Mouse (Mus musculus) liver, adult 2 months (tissue): ENCODE results near the gene Zfp986. TPM values are rescaled to one million over a fixed set of nuclear protein-coding genes. Genes with fewer than 3 reads are reported as not detected.
"Not testable (repeated sequence)": the region's sequence is repeated elsewhere in the genome, so short reads cannot be mapped to it uniquely, and the experiment has no call there.

Source experiments
- DNase-seq: peaks from one replicate; pipeline ENCODE4 v3.0.0-alpha.2; 2011; ENCODE audit warnings: low read depth, low spot score; ENCODE audit errors: extremely low read depth
- H3K27ac ChIP-seq: fragments of 200-500 bp; replicated peaks from 2 replicates; pipeline ENCODE4 v1.5.1; 2012; ENCODE audit warnings: low read depth, mild to moderate bottlenecking, control low read depth, inconsistent platforms, low read length; ENCODE audit not compliant: insufficient read depth
- H3K27me3 ChIP-seq: fragments of 200-500 bp; 2 replicates; pipeline ENCODE4 v1.6.1; 2012; ENCODE audit warnings: mild to moderate bottlenecking, moderate library complexity, low read length, inconsistent platforms; ENCODE audit not compliant: control insufficient read depth, insufficient read depth
- H3K36me3 ChIP-seq: fragments of 200-500 bp; 2 replicates; pipeline ENCODE4 v1.6.1; 2012; ENCODE audit warnings: low read length, inconsistent platforms; ENCODE audit not compliant: control insufficient read depth, insufficient read depth
- H3K4me1 ChIP-seq: fragments of 200-500 bp; 2 replicates; pipeline ENCODE4 v1.6.1; 2011; ENCODE audit warnings: low read length; ENCODE audit not compliant: control insufficient read depth, insufficient read depth
- H3K4me3 ChIP-seq: fragments of 200-500 bp; 2 replicates; pipeline ENCODE4 v1.5.1; 2011; ENCODE audit warnings: low read depth, mild to moderate bottlenecking, control low read depth, low read length, moderate library complexity; ENCODE audit not compliant: insufficient read depth
- H3K79me2 ChIP-seq: fragments of 200-500 bp; 2 replicates; pipeline ENCODE4 v1.6.1; 2012; ENCODE audit warnings: inconsistent platforms, mild to moderate bottlenecking, low read length, moderate library complexity; ENCODE audit not compliant: control insufficient read depth, insufficient read depth
- H3K9ac ChIP-seq: fragments of 200-500 bp; 2 replicates; pipeline ENCODE4 v1.6.1; 2012; ENCODE audit warnings: low read depth, mild to moderate bottlenecking, control low read depth, inconsistent platforms, low read length
- WGBS: fragments of 180-500 bp; shearing (Covaris S2); methylation state at CpG from one replicate; pipeline ENCODE4 v1.1.7; 2018; 5-methylcytosine and 5-hydroxymethylcytosine counted together
- polyA plus RNA-seq: library from polyadenylated mRNA; depleted of rRNA; stranded (reverse); fragments of >200 nt; gene quantifications from 2 replicates; pipeline ENCODE4 v1.2.3, GENCODE M21; 2012; rRNA removed
- total RNA-seq: library from RNA; depleted of rRNA; stranded (reverse); fragments of >200 nt; gene quantifications from 2 replicates; pipeline ENCODE4 v1.2.3, GENCODE M21; 2014; rRNA removed

Zfp986 gene
- not detected in 2 replicates for total RNA-seq
- polyA plus RNA-seq, result not detected in 2 replicates

GRCm38 (mm10) chr4:145868494-145868893 is at the start of gene Zfp986:
Gene Zfp986, plus strand, starts transcription at chr4:145868794.
- not testable (repeated sequence) for H3K9ac ChIP-seq, H3K79me2 ChIP-seq, H3K27ac ChIP-seq, H3K4me1 ChIP-seq, H3K4me3 ChIP-seq, H3K27me3 ChIP-seq, DNase-seq, H3K36me3 ChIP-seq
- WGBS, result 64% methylated on average over 3 of the region's 3 CpGs

GRCm38 (mm10) chr4:145819946-145820345 is 48.6 kb upstream of the Zfp986 start:
- not testable (repeated sequence) for H3K4me3 ChIP-seq, DNase-seq, H3K9ac ChIP-seq, H3K36me3 ChIP-seq, H3K79me2 ChIP-seq, H3K27ac ChIP-seq, H3K27me3 ChIP-seq, H3K4me1 ChIP-seq
- no CpG with 5 or more reads among the region's 2 CpGs for WGBS

GRCm38 (mm10) chr4:145825606-145826005 is 43.0 kb upstream of the Zfp986 start:
- DNase-seq, H3K4me3 ChIP-seq: not testable (repeated sequence)

GRCm38 (mm10) chr4:145831328-145832062 is 37.1 kb upstream of the Zfp986 start:
- H3K9ac ChIP-seq, H3K27me3 ChIP-seq, DNase-seq, H3K79me2 ChIP-seq, H3K4me1 ChIP-seq, H3K4me3 ChIP-seq, H3K36me3 ChIP-seq, H3K27ac ChIP-seq: not testable (repeated sequence)
- 97% methylated on average over 1 of the region's 14 CpGs for WGBS

More at GRCm38 (mm10) chr4:145825606-145826005, 43.0 kb upstream of the Zfp986 start:
- H3K4me1 ChIP-seq, H3K27me3 ChIP-seq, H3K9ac ChIP-seq, H3K36me3 ChIP-seq, H3K27ac ChIP-seq, H3K79me2 ChIP-seq: not testable (repeated sequence)
- WGBS, result 77% methylated on average over 5 of the region's 8 CpGs

- H3K4me3 ChIP-seq, H3K79me2 ChIP-seq, H3K9ac ChIP-seq, H3K4me1 ChIP-seq, H3K36me3 ChIP-seq, H3K27ac ChIP-seq, H3K27me3 ChIP-seq, DNase-seq: not testable (repeated sequence)
- 84% methylated on average over 7 of the region's 18 CpGs for WGBS
Observed at GRCm38 (mm10) chr4:145836300-145836862, 32.2 kb upstream of the Zfp986 start.

GRCm38 (mm10) chr4:145836863-145837440 is 31.6 kb upstream of the Zfp986 start:
- not testable (repeated sequence) for H3K4me3 ChIP-seq, H3K4me1 ChIP-seq, H3K36me3 ChIP-seq, H3K9ac ChIP-seq, DNase-seq, H3K79me2 ChIP-seq, H3K27me3 ChIP-seq, H3K27ac ChIP-seq
- 53% methylated on average over 61 of the region's 75 CpGs for WGBS

DNA sequence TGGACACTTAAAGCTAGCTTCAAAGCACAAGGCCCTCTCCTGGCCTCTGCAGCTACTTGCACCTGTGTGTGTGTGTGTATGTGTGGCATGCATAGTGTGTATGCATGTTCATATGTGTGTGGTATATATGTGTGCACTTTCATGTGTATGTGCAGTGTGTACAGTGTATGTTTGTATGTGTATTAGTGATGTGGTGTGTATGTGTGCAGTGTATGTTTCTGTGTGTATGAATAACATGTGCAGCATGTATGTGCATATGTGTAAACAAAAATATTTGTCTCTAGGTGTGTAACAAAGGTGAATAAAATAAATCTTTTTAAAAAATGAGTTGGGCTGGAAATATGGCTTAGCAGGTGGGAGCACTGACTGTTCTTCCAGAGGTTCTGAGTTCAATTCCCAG is 21.8 kb upstream of the Zfp986 start:
- not testable (repeated sequence) for H3K4me1 ChIP-seq, H3K9ac ChIP-seq, H3K4me3 ChIP-seq, H3K27me3 ChIP-seq, DNase-seq, H3K36me3 ChIP-seq, H3K27ac ChIP-seq, H3K79me2 ChIP-seq

- not testable (repeated sequence) for H3K79me2 ChIP-seq, H3K4me1 ChIP-seq, DNase-seq, H3K27me3 ChIP-seq, H3K9ac ChIP-seq, H3K4me3 ChIP-seq, H3K27ac ChIP-seq, H3K36me3 ChIP-seq
- 70% methylated on average over 4 of the region's 4 CpGs for WGBS
Observed at GRCm38 (mm10) chr4:145848183-145848890, 20.3 kb upstream of the Zfp986 start.

DNA sequence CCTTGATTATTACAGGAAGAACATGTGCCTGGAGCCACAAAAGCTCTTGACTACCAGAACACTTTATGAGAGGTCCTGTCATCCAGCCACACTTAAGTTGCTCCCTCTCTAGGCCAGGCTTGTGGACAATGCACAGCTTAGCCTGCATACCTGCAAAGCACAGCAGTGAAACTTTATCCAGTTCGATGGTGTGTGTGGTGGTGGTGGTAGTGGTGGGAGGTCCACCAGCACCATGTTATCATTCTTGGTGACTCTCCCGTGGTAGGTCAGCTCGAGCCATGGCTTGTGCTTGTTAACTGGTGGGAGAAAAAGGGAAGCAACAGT is 19.7 kb upstream of the Zfp986 start:
- H3K4me3 ChIP-seq, H3K36me3 ChIP-seq, H3K79me2 ChIP-seq, DNase-seq, H3K4me1 ChIP-seq, H3K27ac ChIP-seq, H3K9ac ChIP-seq, H3K27me3 ChIP-seq: not testable (repeated sequence)
- WGBS, result 63% methylated on average over 3 of the region's 3 CpGs
